Mouse (Mus musculus): Measurements from ENCODE around the gene Maats1.

DNA sequence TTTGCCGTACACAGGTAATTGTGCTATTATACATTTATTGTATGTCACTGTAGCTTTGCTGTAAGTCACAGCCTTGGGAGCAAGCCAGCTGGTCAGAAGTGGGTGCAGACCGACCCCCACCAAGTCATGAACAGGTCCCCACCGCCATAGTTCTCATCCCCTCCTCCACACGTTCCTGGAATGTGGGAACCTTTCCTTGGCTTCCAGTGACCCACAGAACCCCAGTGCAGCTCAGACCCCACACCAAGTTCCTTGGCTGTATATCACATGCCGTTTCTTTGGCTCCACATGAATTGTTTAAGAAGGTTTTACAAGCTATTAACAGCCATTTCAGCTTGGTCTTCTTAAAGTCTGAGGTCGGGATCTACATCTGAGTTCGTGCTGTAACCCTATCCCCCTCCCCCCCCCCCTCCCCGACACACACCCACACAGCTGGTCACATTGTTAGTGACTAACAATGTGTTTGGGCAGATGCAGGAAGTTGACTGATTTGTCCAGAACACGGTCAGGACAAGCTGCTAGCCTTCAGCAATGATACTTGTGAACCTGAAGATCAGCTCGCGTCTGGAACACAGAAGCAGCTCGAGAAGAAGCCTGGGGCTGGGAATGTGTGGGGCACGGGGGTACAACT is 93.5 kb downstream of the Maats1 start:
- TF ChIP-seq GATA1 (IDR thresholded peaks at IDR 0.05; ENCODE audit: borderline replicate concordance, low read length) (no peak), FLI1 (IDR thresholded peaks at IDR 0.05; ENCODE audit: low read length) (no peak)
